Mouse (Mus musculus) megakaryocyte, embryonic 14.5 days (primary cell): ENCODE measurements around the gene Tescl. TPM values are rescaled to one million over a fixed set of nuclear protein-coding genes. Genes with fewer than 3 reads are reported as not detected.

Source experiments
- H3K27me3 ChIP-seq: replicated peaks from 2 replicates; pipeline ENCODE3; 2012; ENCODE audit warnings: inconsistent platforms
- H3K36me3 ChIP-seq: replicated peaks from 2 replicates; pipeline ENCODE3; 2012; ENCODE audit warnings: low read length, inconsistent platforms, mixed read lengths
- H3K4me1 ChIP-seq: 2 replicates; pipeline ENCODE4 v1.6.1; 2012; ENCODE audit warnings: inconsistent platforms
- H3K4me3 ChIP-seq: replicated peaks from 2 replicates; pipeline ENCODE3; 2012; ENCODE audit warnings: moderate library complexity, mild to moderate bottlenecking, inconsistent platforms
- H3K9me3 ChIP-seq: 2 replicates; pipeline ENCODE4 v1.6.1; 2012; ENCODE audit warnings: inconsistent platforms
- FLI1 ChIP-seq: IDR thresholded peaks from 2 replicates; pipeline ENCODE4 v1.6.1; 2012; ENCODE audit warnings: low read length, inconsistent platforms, mixed read lengths
- GATA1 ChIP-seq: IDR thresholded peaks from 3 replicates; pipeline ENCODE4 v1.6.1; 2012; ENCODE audit warnings: mixed read lengths, low read length, inconsistent platforms, borderline replicate concordance
- polyA plus RNA-seq: library from polyadenylated mRNA; stranded (reverse); fragments of >175 nt; gene quantifications from 2 replicates; pipeline ENCODE4 v1.2.3, GENCODE M21; 2012; ENCODE audit warnings: low replicate concordance; ENCODE audit not compliant: insufficient read depth

Tescl gene
- polyA plus RNA-seq, 1 experiment, result not detected

DNA sequence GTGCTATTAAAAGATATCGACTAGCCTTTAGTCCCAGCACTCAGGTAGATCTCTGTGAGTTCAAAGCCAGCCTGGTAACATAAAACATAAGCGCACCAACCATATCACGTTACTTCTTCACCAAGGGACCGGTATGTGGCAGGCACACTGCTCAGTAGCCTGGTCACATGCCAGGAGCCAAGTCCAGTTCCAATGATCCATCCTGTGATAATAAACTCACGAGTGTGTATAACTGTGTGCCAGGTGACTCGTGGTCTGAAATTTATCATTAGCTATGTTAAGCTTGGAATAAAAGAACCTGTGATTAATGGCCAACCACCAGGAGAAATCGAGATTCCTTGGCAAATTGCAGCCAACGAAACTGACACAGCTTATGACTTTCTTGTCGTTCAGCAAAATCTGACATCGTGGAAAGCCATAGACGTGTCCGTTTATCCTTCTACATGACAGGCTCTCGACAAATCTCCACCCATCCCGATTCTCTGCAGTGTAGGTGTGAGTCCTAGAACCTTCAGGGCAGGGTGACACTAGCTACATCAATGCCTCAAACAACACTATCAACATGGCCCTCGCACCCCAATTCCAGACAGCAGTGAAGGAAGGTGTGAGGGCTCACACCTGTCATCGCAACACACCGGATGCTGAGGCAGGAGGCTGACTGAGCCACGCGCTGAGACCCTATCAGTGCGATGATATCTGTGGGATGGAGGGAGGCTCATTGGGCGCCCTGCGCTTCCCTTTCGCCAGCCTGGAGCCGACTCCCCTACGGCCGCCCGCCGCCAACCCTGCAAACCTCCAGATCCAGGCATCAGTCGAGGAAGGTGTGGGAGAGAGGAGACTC lies 17.8 kb downstream of the Tescl start:
- Histone ChIP-seq H3K4me1 (peaks cover 22% of the 10 kb centered on the region), H3K27me3 (peaks cover 1% of the 10 kb centered on the region), H3K36me3 (peaks cover 29% of the 10 kb centered on the region), H3K4me3 (peak overlapping the region; percentile 97), H3K9me3 (no peaks in the 10 kb centered on the region)
- TF ChIP-seq GATA1 (no peak), FLI1 (no peak)

DNA sequence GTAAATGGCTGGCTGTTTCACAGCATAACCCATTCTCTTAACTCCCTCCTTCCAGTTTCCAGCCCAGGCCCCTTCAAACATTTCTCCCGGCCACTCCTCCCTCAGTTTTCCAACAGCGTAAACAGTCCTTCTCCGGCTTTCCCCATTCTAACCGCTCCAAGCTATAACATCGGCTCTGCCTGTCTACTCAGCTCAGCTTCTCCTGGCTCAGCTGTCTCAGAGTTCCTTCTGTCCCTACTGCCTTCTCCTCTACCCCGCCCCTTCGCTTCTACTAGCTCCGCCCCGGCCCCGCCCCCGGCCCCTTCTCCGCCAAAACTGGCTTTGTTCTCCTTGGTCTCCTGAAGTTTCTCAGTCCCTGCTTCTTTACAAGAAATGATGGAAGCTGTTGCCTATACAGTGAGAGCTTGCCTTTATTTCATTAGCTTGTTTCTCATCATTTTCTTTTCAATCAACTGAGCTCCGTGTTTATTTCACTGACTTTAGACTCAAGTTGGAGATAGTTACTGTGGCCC lies 32.9 kb downstream of the Tescl start, which contains the start of gene Zfp61:
TSS of gene Zfp61 (minus strand) at position 462 of the 512 bp plus-strand sequence.
- TF ChIP-seq FLI1 (no peak), GATA1 (no peak)
- H3K9me3 ChIP-seq, result 0 out of 2 replicates have a peak, but pooled peaks cover 1% of the 10 kb centered on the region
- peak within 1 kb of the TSS; percentile 89 for H3K4me3 ChIP-seq
- H3K27me3 ChIP-seq, result no peaks in the 10 kb centered on the region
- H3K4me1 ChIP-seq, result peaks cover 21% of the 10 kb centered on the region
- H3K36me3 ChIP-seq, result peaks cover 55% of the 10 kb centered on the region

DNA sequence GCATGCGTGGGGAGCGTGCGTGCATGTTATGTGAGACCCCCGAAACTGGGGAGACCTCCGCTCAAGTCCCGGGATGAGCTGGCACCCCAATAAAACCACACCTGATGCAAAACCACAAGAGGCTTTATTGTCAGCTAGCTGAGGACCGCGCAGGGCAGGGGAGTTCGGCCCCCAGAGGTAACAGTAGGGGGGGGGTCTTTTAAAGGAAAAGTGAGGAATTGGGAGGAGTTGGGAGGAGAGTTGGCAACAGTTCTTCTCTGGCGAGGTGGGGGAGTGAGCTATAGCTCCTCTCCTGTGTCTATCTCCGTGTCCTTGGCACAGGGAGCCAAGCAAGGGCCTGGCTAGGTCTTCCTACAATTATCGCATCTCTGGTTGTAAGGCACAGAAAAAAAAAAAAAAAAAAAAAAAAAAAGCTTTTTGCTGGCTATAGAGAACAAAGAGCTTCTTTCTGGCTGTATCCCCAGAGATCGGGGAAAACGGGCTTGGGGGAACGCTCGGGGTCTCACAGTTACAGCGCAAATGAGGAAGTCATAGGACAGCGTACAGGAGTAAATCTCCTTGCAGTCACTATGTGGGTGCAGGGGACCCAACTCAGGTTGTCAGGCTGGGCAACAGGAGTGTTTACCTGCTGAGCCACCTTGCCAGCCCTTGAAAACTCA lies 33.8 kb downstream of the Tescl start:
- TF ChIP-seq GATA1 (no peak), FLI1 (no peak)
- Histone ChIP-seq H3K27me3 (no peaks in the 10 kb centered on the region), H3K4me3 (peak overlapping the region; percentile 92)

DNA sequence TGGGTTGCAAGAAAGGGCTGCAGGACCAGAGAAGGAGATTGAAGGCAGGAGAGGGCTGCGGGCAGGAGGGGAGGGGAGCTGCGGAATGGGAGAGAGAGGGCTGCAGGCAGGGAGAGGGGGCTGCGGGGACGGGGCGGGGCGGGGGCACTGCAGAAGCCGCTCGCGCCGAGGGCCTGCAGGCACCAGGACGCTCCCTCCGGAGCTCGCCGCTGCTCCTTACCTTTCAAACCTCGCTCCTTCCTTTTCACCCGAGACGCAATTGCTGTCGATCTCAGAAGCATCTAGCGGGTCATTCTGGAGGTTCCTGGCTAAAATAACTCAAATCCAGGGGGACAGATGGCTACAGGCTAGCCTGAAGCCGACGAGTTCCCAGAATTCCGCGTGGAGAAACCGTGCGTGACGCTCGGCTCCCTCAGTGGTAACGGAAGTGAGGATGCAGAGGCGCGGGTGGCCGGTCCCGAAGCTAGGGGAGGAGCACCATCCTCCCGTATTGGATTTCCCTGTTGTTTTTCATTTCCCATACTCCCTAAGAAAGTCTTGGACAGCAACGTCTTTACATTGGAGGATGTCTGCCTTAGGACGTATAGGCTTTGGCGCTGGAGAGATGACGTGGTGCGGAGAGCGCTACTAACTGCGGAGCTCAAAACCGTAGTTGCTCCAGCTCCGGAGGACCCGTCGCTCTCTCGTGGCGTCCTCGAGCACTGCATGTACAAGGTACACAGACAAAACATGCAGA lies 34.6 kb downstream of the Tescl start:
- TF ChIP-seq FLI1 (no peak), GATA1 (no peak)
- H3K36me3 ChIP-seq, result peaks cover 62% of the 10 kb centered on the region
- peaks cover 21% of the 10 kb centered on the region for H3K4me1 ChIP-seq
- H3K4me3 ChIP-seq, result peak overlapping the region; percentile 92
- peaks cover 9% of the 10 kb centered on the region; the same call in 1 of the 2 replicates for H3K9me3 ChIP-seq
- no peaks in the 10 kb centered on the region for H3K27me3 ChIP-seq

More for the DNA sequence above, 33.8 kb downstream of the Tescl start:
- Histone ChIP-seq H3K4me1 (peaks cover 21% of the 10 kb centered on the region), H3K9me3 (peaks cover 9% of the 10 kb centered on the region; the same call in 1 of the 2 replicates), H3K36me3 (peaks cover 61% of the 10 kb centered on the region)

DNA sequence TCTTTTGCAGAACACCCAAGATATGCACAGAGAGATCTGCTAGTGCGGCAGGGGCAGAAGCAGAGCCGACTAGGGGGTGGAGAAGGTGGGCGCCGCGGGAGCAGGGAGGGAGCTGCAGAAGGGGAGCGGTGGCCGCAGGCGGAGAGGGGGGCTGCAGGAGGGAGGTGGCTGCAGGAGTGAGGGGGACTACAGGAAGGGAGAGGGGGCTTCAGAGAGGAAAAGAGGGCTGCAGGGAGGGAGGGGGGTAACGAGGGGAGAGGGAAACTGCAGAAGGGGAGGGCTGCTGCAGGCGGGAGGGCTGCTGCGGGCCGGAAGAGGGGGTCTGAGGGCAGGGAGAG lies 35.1 kb downstream of the Tescl start:
- no peaks in the 10 kb centered on the region for H3K27me3 ChIP-seq
- peaks cover 21% of the 10 kb centered on the region for H3K4me1 ChIP-seq
- TF ChIP-seq GATA1 (no peak), FLI1 (no peak)
- peaks cover 9% of the 10 kb centered on the region; the same call in 1 of the 2 replicates for H3K9me3 ChIP-seq
- H3K4me3 ChIP-seq, result peak overlapping the region; percentile 92
- H3K36me3 ChIP-seq, result peaks cover 63% of the 10 kb centered on the region

DNA sequence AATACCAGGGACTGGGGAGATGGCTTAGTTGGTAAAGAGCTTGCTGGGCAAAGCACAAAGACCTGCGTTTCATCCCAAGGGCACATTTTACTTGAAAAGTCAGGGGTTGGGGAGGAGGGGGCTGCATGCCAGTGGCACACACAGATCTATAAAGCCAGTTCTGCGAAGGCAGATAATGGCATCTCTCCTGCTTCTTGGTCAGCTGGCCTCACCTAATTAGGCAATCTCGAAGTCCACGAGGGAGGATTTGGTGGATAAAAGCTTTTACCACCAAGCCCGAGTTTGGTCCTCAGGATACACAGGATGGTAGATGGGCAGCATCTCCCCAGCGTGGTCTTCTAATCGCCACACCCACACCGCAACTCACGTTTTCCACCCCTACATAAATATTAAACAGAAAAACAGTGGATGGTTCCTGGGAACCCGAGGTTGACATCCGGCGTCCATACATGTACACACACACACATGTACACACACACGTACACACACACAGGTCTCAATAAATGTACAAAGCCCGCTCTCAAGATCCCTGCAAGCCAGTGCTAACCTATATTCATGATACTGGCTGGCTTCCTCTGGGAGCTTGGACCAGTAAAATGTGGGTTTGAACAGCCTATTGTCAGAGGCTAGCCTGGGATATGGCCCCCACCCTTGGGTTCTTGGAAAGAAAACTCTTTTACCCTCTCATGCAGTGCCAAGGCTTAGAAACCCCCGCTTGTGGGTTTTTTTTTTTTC lies 36.2 kb downstream of the Tescl start:
- peaks cover 21% of the 10 kb centered on the region for H3K4me1 ChIP-seq
- H3K9me3 ChIP-seq, result peaks cover 9% of the 10 kb centered on the region; the same call in 1 of the 2 replicates
- no peaks in the 10 kb centered on the region for H3K27me3 ChIP-seq
- no peak overlapping the region for H3K4me3 ChIP-seq
- H3K36me3 ChIP-seq, result peaks cover 61% of the 10 kb centered on the region
- TF ChIP-seq FLI1 (no peak), GATA1 (no peak)

DNA sequence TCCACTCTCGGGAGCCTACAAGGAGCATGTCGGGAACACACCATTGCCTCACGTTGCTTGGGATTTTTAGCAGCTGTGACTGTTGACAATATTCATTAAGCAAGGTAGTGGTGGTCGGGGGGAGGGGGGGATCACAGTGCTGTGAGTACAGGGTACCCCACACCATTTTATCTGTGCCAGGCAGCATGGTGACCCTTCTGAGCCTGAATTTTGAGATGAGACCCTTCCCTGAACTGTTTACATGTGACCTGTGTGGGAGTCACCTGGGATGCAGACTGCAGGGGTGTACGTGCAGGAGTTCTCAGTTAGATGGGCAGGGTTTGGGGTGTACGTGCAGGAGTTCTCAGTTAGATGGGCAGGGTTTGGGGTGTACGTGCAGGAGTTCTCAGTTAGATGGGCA lies 37.4 kb downstream of the Tescl start:
- peaks cover 19% of the 10 kb centered on the region for H3K9me3 ChIP-seq
- TF ChIP-seq FLI1, result no peak
- no peak for TF ChIP-seq GATA1
- H3K27me3 ChIP-seq, result no peaks in the 10 kb centered on the region
- H3K4me1 ChIP-seq, result peaks cover 21% of the 10 kb centered on the region
- no peak overlapping the region for H3K4me3 ChIP-seq
- H3K36me3 ChIP-seq, result peaks cover 64% of the 10 kb centered on the region

DNA sequence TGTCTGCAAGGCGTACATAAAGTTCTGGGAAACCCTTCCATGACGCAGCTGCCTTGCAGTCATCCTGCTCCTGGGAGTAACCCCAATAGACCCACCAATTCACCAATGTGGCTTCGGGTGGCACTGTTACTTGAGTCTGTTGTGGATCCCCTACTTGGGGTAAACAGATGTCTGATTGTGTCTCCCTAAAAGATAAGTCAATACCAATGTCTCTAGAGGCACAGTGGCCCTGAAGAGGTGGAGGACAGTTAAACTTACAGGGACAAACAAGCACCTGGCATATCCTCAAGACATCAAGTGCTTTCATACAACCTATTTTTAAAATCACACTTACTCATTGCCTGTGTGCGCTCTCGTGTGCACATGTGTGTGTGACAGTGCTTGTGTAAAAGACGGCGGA lies 38.4 kb downstream of the Tescl start:
- peaks cover 74% of the 10 kb centered on the region for H3K36me3 ChIP-seq
- TF ChIP-seq FLI1 (no peak), GATA1 (no peak)
- H3K4me3 ChIP-seq, result no peak overlapping the region
- H3K27me3 ChIP-seq, result no peaks in the 10 kb centered on the region
- peaks cover 19% of the 10 kb centered on the region for H3K4me1 ChIP-seq
- H3K9me3 ChIP-seq, result peaks cover 25% of the 10 kb centered on the region

DNA sequence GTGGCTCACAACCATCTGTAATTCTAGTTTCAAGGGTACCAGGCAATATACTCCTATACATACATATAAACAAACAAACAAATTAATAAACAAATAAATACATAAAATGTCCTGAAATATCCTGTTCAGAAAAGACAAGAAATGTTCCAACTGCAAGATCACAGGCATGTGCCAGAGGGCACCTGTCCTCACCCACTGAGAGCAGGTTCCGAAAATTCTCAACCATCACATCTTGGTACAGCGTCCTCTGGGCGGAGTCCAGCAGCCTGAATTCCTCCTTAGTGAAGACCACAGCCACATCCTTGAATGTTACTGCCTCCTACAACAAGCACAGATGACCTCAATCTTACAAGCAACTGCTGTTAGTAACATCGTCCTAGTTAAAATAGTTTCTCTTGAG lies 39.0 kb downstream of the Tescl start:
- Histone ChIP-seq H3K4me3 (no peak overlapping the region), H3K36me3 (peaks cover 80% of the 10 kb centered on the region), H3K9me3 (peaks cover 30% of the 10 kb centered on the region), H3K27me3 (no peaks in the 10 kb centered on the region), H3K4me1 (peaks cover 17% of the 10 kb centered on the region)
- TF ChIP-seq GATA1 (no peak), FLI1 (no peak)
